20 mouse cellular contexts compared by ENCODE assay signal in genomic region chr5:111971952-111972351, GRCm38 (mm10).
DNase-seq lines count a peak whose midpoint lies in the region; ATAC-seq and TF ChIP-seq lines count a peak whose summit lies in the region.
"Had no signal": no experiment of that assay in that cellular context is flagged by ENCODE, and none has a peak within 500 bp of the region (broad histone marks: within the 10 kb centered on the region; RNA-seq: fewer than 3 reads in every experiment).

No protein-coding gene starts in this region.

- H3K36me3 ChIP-seq in heart, embryonic 11.5 days (ENCODE audit: control insufficient read depth, insufficient read depth, low read length) = no peaks in the 10 kb centered on the region
- no peaks in the 10 kb centered on the region for H3K36me3 ChIP-seq in midbrain, postnatal 0 days (ENCODE audit: insufficient read depth, low read length)
- H3K36me3 ChIP-seq in midbrain, embryonic 14.5 days (ENCODE audit: control insufficient read depth, insufficient read depth, low read length) = no peaks in the 10 kb centered on the region
- H3K36me3 ChIP-seq: kidney, embryonic 15.5 days; limb, embryonic 13.5 days; neural tube, embryonic 12.5 days had no signal

- DNase-seq in cerebellum, postnatal 10 days = peak; percentile 71 to 78
- no peak for DNase-seq in cerebellum, adult 11 months
- DNase-seq in heart, adult 8-10 months (ENCODE audit: low spot score) = peak; percentile 10
- DNase-seq in midbrain, postnatal 0 days (ENCODE audit: low spot score) = peak; percentile 42
- no peak for DNase-seq in midbrain, embryonic 14.5 days
- DNase-seq in brain, embryonic 14.5 days (ENCODE audit: low read depth) = peak; percentile 33
- DNase-seq: B cell, adult 2 months; gastrocnemius, postnatal 10 days; kidney, postnatal 4 days; right cerebral cortex, postnatal 14 days; thymus, adult 2 months had no signal

- no peak for TF ChIP-seq POLR2A in brain, embryonic 14.5 days (IDR thresholded peaks at IDR 0.05; ENCODE audit: borderline replicate concordance, extremely low read depth, insufficient read depth, insufficient read length, poor library complexity, severe bottlenecking)

- H3K4me2 ChIP-seq in heart, embryonic 11.5 days = no peak overlapping the region
- no peak overlapping the region for H3K4me2 ChIP-seq in midbrain, postnatal 0 days (ENCODE audit: low read depth, low read length, poor library complexity, severe bottlenecking)
- no peak overlapping the region for H3K4me2 ChIP-seq in midbrain, embryonic 14.5 days (ENCODE audit: low read length)
- H3K4me2 ChIP-seq: kidney, embryonic 15.5 days; limb, embryonic 13.5 days; midbrain, embryonic 11.5 days; neural tube, embryonic 12.5 days had no signal

- no peak overlapping the region for H3K27ac ChIP-seq in heart, embryonic 11.5 days (ENCODE audit: low read depth, low read length)
- H3K27ac ChIP-seq in midbrain, postnatal 0 days (ENCODE audit: low read depth, low read length) = no peak overlapping the region
- H3K27ac ChIP-seq in midbrain, embryonic 14.5 days (replicated peaks; ENCODE audit: low read depth, low read length) = no peak overlapping the region
- H3K27ac ChIP-seq: heart, adult 2 months; kidney, embryonic 15.5 days; limb, embryonic 13.5 days; liver, embryonic 14.5 days; neural tube, embryonic 12.5 days had no signal

- no peak for TF ChIP-seq CTCF in midbrain, postnatal 0 days (IDR thresholded peaks at IDR 0.05)
- TF ChIP-seq CTCF in brain, embryonic 14.5 days (IDR thresholded peaks at IDR 0.05; ENCODE audit: borderline replicate concordance, extremely low read depth, insufficient read depth, insufficient read length) = no peak

- ATAC-seq in heart, embryonic 11.5 days (replicated peaks; ENCODE audit: insufficient number of reproducible peaks, low FRiP score, low TSS enrichment) = no peak
- ATAC-seq in midbrain, postnatal 0 days (ENCODE audit: low FRiP score) = no peak
- no peak for ATAC-seq in midbrain, embryonic 14.5 days (ENCODE audit: low FRiP score, low TSS enrichment)
- ATAC-seq: hindbrain, embryonic 16.5 days; intestine, postnatal 0 days had no signal

- no peak overlapping the region for H3K4me3 ChIP-seq in heart, embryonic 11.5 days (ENCODE audit: low read depth, low read length)
- H3K4me3 ChIP-seq in midbrain, postnatal 0 days (ENCODE audit: low read depth, low read length) = no peak overlapping the region
- H3K4me3 ChIP-seq in midbrain, embryonic 14.5 days (replicated peaks; ENCODE audit: low read depth, low read length) = no peak overlapping the region
- H3K4me3 ChIP-seq: heart, adult 2 months; kidney, embryonic 15.5 days; limb, embryonic 13.5 days; neural tube, embryonic 12.5 days had no signal

- H3K9ac ChIP-seq in heart, embryonic 11.5 days (ENCODE audit: low read depth, low read length) = no peak overlapping the region
- H3K9ac ChIP-seq in midbrain, postnatal 0 days (replicated peaks; ENCODE audit: low read length, poor library complexity, severe bottlenecking) = no peak overlapping the region
- no peak overlapping the region for H3K9ac ChIP-seq in midbrain, embryonic 14.5 days (replicated peaks; ENCODE audit: low read length)
- H3K9ac ChIP-seq: kidney, embryonic 15.5 days; limb, embryonic 13.5 days; liver, embryonic 14.5 days; neural tube, embryonic 12.5 days had no signal

- H3K4me1 ChIP-seq in heart, embryonic 11.5 days (ENCODE audit: control insufficient read depth, insufficient read depth, low read length) = no peaks in the 10 kb centered on the region
- H3K4me1 ChIP-seq in midbrain, postnatal 0 days (ENCODE audit: insufficient read depth, low read length) = no peaks in the 10 kb centered on the region
- H3K4me1 ChIP-seq in midbrain, embryonic 14.5 days (ENCODE audit: control insufficient read depth, insufficient read depth, low read length) = no peaks in the 10 kb centered on the region
- H3K4me1 ChIP-seq: kidney, embryonic 15.5 days had no signal

- WGBS in heart, embryonic 11.5 days (ENCODE audit: insufficient replicate concordance) = 62% methylated on average over 3 of the region's 3 CpGs
- WGBS in midbrain, postnatal 0 days = 66% methylated on average over 3 of the region's 3 CpGs
- 71% methylated on average over 3 of the region's 3 CpGs for whole genome bisulfite sequencing in midbrain, embryonic 14.5 days

- 0 out of 2 replicates have a peak, but pooled peaks cover 2% of the 10 kb centered on the region for H3K9me3 ChIP-seq in heart, embryonic 11.5 days (replicated peaks; ENCODE audit: control insufficient read depth, low read length)
- H3K9me3 ChIP-seq in midbrain, postnatal 0 days (ENCODE audit: low read length) = no peaks in the 10 kb centered on the region
- H3K9me3 ChIP-seq in midbrain, embryonic 14.5 days (ENCODE audit: control insufficient read depth, low read length) = 0 out of 2 replicates have a peak, but pooled peaks cover 6% of the 10 kb centered on the region

- no peaks in the 10 kb centered on the region for H3K27me3 ChIP-seq in heart, embryonic 11.5 days (ENCODE audit: control insufficient read depth, insufficient read depth, low read length)
- no peaks in the 10 kb centered on the region for H3K27me3 ChIP-seq in midbrain, postnatal 0 days (ENCODE audit: insufficient read depth, low read length)
- no peaks in the 10 kb centered on the region for H3K27me3 ChIP-seq in midbrain, embryonic 14.5 days (ENCODE audit: control insufficient read depth, insufficient read depth, low read length)
- H3K27me3 ChIP-seq: kidney, embryonic 15.5 days; neural tube, embryonic 12.5 days had no signal

Comparison
In these comparisons a context has a peak if more than half of its experiments do, and no peak if none do; other contexts are left out.
1. DNase-seq: peak in cerebellum, postnatal 10 days (2 of 2), heart, adult 8-10 months (single experiment), midbrain, postnatal 0 days (single experiment) and brain, embryonic 14.5 days (single experiment); none in cerebellum, adult 11 months (single experiment) and midbrain, embryonic 14.5 days (single experiment).